Mouse (Mus musculus): Measurements from ENCODE around the gene Mydgf. TPM values are rescaled to one million over a fixed set of nuclear protein-coding genes. Genes with fewer than 3 reads are reported as not detected.
A peak's percentile ranks its signal among the peaks of the same experiment; 100 is the strongest.

Gene Mydgf
- total and polyA plus RNA-seq, 3 experiments = 25.4 to 28.3 (median 26.0) TPM

DNA sequence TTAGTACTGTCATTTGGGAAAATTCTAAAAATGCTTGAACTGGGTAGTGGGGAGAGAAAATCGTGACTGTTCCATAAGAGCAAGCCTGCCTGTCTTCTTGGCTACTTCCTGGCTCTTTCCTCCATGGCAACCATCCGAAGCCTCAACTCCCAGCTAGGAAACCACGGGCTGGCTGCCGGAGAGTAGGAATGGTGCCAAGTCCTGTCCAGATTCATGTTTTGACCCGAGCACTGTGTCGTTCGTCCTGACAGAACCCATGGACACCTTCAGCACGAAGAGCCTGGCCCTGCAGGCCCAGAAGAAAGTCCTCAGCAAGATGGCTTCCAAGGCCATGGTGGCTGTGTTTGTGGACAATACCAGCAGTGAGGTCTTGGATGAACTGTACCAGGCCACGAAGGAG, 12.3 kb downstream of the Mydgf start:
- 50% methylated on average over 9 of the region's 9 CpGs for WGBS
- DNase-seq = no peak
- Histone ChIP-seq H3K36me3 (ENCODE audit: control insufficient read depth, insufficient read depth, low read length) (no peaks in the 10 kb centered on the region), H3K9ac (ENCODE audit: low read depth, low read length) (no peak overlapping the region), H3K4me3 (no peak overlapping the region), H3K4me1 (ENCODE audit: control insufficient read depth, insufficient read depth, low read length) (peaks cover 4% of the 10 kb centered on the region), H3K79me2 (replicated peaks; ENCODE audit: control insufficient read depth, insufficient read depth, low read length) (no peaks in the 10 kb centered on the region), H3K27ac (no peak overlapping the region; the same call in 1 of the 2 replicates), H3K27me3 (ENCODE audit: control insufficient read depth, insufficient read depth, low read length) (no peaks in the 10 kb centered on the region)
- intact Hi-C loops (cut with DNase I) = no loop called here
- TF ChIP-seq POLR2A (IDR thresholded peaks at IDR 0.05; ENCODE audit: insufficient read depth, low read depth, low read length) (no peak), EP300 (IDR thresholded peaks at IDR 0.05; ENCODE audit: insufficient read depth, low read depth, low read length) (no peak)

DNA sequence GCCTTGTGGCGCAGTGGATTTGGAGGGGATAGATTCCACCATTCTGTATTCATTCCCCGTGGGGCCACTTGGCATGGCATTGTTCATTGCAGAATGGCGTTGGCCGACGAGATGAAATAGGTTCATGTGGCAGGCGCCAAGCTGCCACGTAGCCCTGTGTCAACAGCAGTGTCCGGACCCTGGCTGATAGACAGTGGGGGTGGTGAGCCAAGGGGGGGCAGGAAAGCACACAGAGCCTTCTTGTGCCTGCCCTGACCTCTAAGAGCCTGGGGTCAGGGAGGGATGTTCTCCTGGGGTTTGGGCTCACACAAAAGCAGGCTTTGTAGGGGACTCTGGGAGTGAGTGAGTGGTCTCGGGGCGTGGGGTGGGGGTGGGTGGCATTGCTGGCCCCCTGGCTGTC, 13.1 kb downstream of the Mydgf start:
- Histone ChIP-seq H3K36me3 (ENCODE audit: control insufficient read depth, insufficient read depth, low read length) (no peaks in the 10 kb centered on the region), H3K4me3 (no peak overlapping the region), H3K4me1 (ENCODE audit: control insufficient read depth, insufficient read depth, low read length) (peaks cover 4% of the 10 kb centered on the region), H3K27ac (peak overlapping the region; percentile 73), H3K79me2 (replicated peaks; ENCODE audit: control insufficient read depth, insufficient read depth, low read length) (no peaks in the 10 kb centered on the region), H3K9ac (ENCODE audit: low read depth, low read length) (peak overlapping the region; percentile 8; the same call in 1 of the 2 replicates), H3K27me3 (ENCODE audit: control insufficient read depth, insufficient read depth, low read length) (no peaks in the 10 kb centered on the region)
- 47% methylated on average over 10 of the region's 10 CpGs for WGBS
- intact Hi-C loops (cut with DNase I) = no loop called here
- DNase-seq = no peak
- no peak for TF ChIP-seq CTCF (IDR thresholded peaks at IDR 0.05)
- no peak for TF ChIP-seq POLR2A (IDR thresholded peaks at IDR 0.05; ENCODE audit: insufficient read depth, low read depth, low read length)
- TF ChIP-seq EP300 (IDR thresholded peaks at IDR 0.05; ENCODE audit: insufficient read depth, low read depth, low read length) = no peak

DNA sequence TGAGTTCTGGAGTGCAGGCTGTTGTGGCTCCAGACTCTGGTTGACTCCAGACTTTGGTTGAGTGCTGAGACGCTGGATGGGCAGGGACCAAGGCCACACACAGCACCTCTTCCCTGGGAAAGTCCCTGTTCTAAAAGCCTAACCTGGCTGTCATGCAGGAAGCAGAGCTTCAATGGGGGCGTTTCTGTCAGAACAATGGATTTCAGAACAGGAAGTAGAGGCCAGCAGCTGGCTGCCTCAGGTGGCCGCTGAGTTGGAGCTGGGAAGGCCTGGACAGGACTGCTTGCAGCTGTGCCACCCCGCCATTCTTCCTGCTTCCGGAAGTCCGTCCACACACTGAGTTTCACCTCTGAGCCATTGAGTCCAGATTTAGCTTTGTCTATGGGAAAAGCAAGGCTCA, 13.9 kb downstream of the Mydgf start:
- whole genome bisulfite sequencing = 37% methylated on average over 6 of the region's 6 CpGs
- H3K27ac ChIP-seq = peak overlapping the region; percentile 73

DNA sequence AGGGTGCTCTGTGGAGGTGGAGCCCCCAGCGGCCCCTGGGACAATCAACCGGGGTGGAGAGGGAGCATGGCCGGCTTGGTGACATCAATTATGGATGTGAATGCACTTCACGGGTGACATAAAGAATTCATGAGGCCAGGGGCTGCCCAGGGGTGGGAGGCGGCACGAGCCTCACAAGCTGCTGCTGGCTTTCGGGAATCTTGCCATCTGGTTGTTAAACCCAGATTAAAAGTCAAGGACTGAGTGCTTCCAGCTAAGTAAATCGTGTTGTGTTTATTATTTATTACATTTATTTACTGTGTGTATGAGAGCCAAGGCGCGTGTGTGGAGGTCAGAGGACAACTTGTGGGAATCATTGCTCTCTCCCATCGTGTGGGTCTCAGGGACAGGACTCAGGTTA, 18.0 kb downstream of the Mydgf start:
- H3K27me3 ChIP-seq (ENCODE audit: control insufficient read depth, insufficient read depth, low read length) = no peaks in the 10 kb centered on the region
- no peak for TF ChIP-seq POLR2A (IDR thresholded peaks at IDR 0.05; ENCODE audit: insufficient read depth, low read depth, low read length)
- no peak for TF ChIP-seq CTCF (IDR thresholded peaks at IDR 0.05)
- TF ChIP-seq EP300 (IDR thresholded peaks at IDR 0.05; ENCODE audit: insufficient read depth, low read depth, low read length) = no peak
- 75% methylated on average over 11 of the region's 11 CpGs for WGBS
- H3K27ac ChIP-seq = no peak overlapping the region
- H3K4me3 ChIP-seq = no peak overlapping the region
- H3K9ac ChIP-seq (ENCODE audit: low read depth, low read length) = no peak overlapping the region
- intact Hi-C loops (cut with DNase I) = no loop called here
- H3K36me3 ChIP-seq (ENCODE audit: control insufficient read depth, insufficient read depth, low read length) = no peaks in the 10 kb centered on the region
- DNase-seq = no peak
- peaks cover 7% of the 10 kb centered on the region for H3K4me1 ChIP-seq (ENCODE audit: control insufficient read depth, insufficient read depth, low read length)
- H3K79me2 ChIP-seq (replicated peaks; ENCODE audit: control insufficient read depth, insufficient read depth, low read length) = 0 out of 2 replicates have a peak, but pooled peaks cover 1% of the 10 kb centered on the region

More for the DNA sequence above, 13.9 kb downstream of the Mydgf start:
- no peak overlapping the region for H3K9ac ChIP-seq (ENCODE audit: low read depth, low read length)
- no peaks in the 10 kb centered on the region for H3K36me3 ChIP-seq (ENCODE audit: control insufficient read depth, insufficient read depth, low read length)
- intact Hi-C loops (cut with DNase I) = no loop called here
- peak; percentile 43 to 59 for DNase-seq
- H3K27me3 ChIP-seq (ENCODE audit: control insufficient read depth, insufficient read depth, low read length) = no peaks in the 10 kb centered on the region
- peaks cover 4% of the 10 kb centered on the region for H3K4me1 ChIP-seq (ENCODE audit: control insufficient read depth, insufficient read depth, low read length)
- no peak for TF ChIP-seq EP300 (IDR thresholded peaks at IDR 0.05; ENCODE audit: insufficient read depth, low read depth, low read length)
- TF ChIP-seq POLR2A (IDR thresholded peaks at IDR 0.05; ENCODE audit: insufficient read depth, low read depth, low read length) = no peak
- TF ChIP-seq CTCF (IDR thresholded peaks at IDR 0.05) = no peak
- H3K4me3 ChIP-seq = no peak overlapping the region
- H3K79me2 ChIP-seq (replicated peaks; ENCODE audit: control insufficient read depth, insufficient read depth, low read length) = 0 out of 2 replicates have a peak, but pooled peaks cover under 1% of the 10 kb centered on the region

DNA sequence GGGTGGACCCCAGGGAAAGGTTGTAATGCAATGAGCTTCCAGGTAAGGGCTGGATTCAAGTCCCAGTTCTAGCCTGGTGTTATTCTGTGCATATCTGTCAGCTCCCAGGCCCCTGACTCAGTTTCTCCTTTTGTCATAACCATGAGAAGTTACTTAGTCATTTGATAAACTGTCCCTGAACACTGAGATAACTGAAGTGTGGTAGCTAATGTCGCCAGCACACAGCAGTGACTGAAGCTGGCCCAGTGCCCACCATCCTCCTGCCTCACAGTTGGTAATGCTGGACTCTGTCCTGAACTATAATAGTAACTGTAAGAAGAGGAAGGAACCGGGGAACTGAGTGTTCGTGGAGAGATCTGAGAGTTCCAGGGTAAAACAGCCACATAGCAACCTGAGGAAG, 19.2 kb downstream of the Mydgf start:
- Histone ChIP-seq H3K27ac (no peak overlapping the region), H3K79me2 (replicated peaks; ENCODE audit: control insufficient read depth, insufficient read depth, low read length) (0 out of 2 replicates have a peak, but pooled peaks cover 1% of the 10 kb centered on the region), H3K9ac (ENCODE audit: low read depth, low read length) (no peak overlapping the region), H3K4me1 (ENCODE audit: control insufficient read depth, insufficient read depth, low read length) (peaks cover 2% of the 10 kb centered on the region; the same call in 1 of the 2 replicates), H3K27me3 (ENCODE audit: control insufficient read depth, insufficient read depth, low read length) (no peaks in the 10 kb centered on the region), H3K4me3 (no peak overlapping the region), H3K36me3 (ENCODE audit: control insufficient read depth, insufficient read depth, low read length) (no peaks in the 10 kb centered on the region)
- no peak for TF ChIP-seq CTCF (IDR thresholded peaks at IDR 0.05)
- no peak for TF ChIP-seq POLR2A (IDR thresholded peaks at IDR 0.05; ENCODE audit: insufficient read depth, low read depth, low read length)
- intact Hi-C loops (cut with DNase I) = no loop called here
- DNase-seq = no peak
- 25% methylated on average over 3 of the region's 3 CpGs for WGBS

DNA sequence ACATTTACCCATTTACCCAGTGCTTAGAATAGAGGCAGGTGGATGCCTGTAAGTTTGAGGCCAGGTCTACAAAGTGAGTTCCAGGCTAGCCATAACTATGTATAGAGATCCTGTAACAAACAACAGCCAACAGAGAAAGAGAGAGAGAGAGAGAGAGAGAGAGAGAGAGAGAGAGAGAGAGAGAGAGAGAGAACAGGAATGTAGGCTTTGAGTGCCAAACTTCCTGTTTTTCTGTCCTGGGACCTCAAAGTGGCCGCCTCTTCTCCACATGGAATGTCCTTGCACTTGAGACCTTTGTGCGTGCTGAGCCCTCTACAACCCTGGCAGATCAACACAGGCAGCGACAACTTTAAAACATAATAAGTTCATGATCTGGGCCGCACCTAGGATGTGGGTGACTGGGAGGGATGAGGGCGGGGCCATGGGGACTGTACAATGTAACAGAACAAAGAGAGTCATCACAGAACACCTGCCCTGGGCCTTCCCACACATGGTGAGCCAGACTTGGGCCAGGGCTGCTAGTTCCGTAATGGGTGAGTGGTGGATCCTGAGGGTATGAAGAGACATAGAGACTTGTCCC, 20.1 kb downstream of the Mydgf start:
- 60% methylated on average over 6 of the region's 6 CpGs for WGBS
- intact Hi-C loops (cut with DNase I) = loop anchor here (2.0 kb wide), 1 partner anchor 19 kb away; the partner anchor contains the start of gene Mydgf

More for the DNA sequence above, 20.1 kb downstream of the Mydgf start:
- Histone ChIP-seq H3K27me3 (ENCODE audit: control insufficient read depth, insufficient read depth, low read length) (no peaks in the 10 kb centered on the region), H3K79me2 (replicated peaks; ENCODE audit: control insufficient read depth, insufficient read depth, low read length) (0 out of 2 replicates have a peak, but pooled peaks cover 1% of the 10 kb centered on the region), H3K36me3 (ENCODE audit: control insufficient read depth, insufficient read depth, low read length) (no peaks in the 10 kb centered on the region), H3K4me3 (no peak overlapping the region), H3K4me1 (ENCODE audit: control insufficient read depth, insufficient read depth, low read length) (peaks cover 2% of the 10 kb centered on the region; the same call in 1 of the 2 replicates), H3K27ac (peak overlapping the region; percentile 76), H3K9ac (ENCODE audit: low read depth, low read length) (no peak overlapping the region)
- DNase-seq = no peak
- TF ChIP-seq POLR2A (IDR thresholded peaks at IDR 0.05; ENCODE audit: insufficient read depth, low read depth, low read length) (no peak), CTCF (IDR thresholded peaks at IDR 0.05) (no peak), EP300 (IDR thresholded peaks at IDR 0.05; ENCODE audit: insufficient read depth, low read depth, low read length) (no peak)

Measured in heart, adult 2 months (tissue).